Mouse (Mus musculus): ENCODE data around the gene Sgpl1. TPM values are rescaled to one million over a fixed set of nuclear protein-coding genes. Genes with fewer than 3 reads are reported as not detected.

Sgpl1 gene
- 23.9 and 33.9 TPM in 2 replicates for total RNA-seq (2015; ENCODE audit: low replicate concordance)
- total RNA-seq (2017; ENCODE audit: low replicate concordance), result 11.9 and 24.0 TPM in 2 replicates

DNA sequence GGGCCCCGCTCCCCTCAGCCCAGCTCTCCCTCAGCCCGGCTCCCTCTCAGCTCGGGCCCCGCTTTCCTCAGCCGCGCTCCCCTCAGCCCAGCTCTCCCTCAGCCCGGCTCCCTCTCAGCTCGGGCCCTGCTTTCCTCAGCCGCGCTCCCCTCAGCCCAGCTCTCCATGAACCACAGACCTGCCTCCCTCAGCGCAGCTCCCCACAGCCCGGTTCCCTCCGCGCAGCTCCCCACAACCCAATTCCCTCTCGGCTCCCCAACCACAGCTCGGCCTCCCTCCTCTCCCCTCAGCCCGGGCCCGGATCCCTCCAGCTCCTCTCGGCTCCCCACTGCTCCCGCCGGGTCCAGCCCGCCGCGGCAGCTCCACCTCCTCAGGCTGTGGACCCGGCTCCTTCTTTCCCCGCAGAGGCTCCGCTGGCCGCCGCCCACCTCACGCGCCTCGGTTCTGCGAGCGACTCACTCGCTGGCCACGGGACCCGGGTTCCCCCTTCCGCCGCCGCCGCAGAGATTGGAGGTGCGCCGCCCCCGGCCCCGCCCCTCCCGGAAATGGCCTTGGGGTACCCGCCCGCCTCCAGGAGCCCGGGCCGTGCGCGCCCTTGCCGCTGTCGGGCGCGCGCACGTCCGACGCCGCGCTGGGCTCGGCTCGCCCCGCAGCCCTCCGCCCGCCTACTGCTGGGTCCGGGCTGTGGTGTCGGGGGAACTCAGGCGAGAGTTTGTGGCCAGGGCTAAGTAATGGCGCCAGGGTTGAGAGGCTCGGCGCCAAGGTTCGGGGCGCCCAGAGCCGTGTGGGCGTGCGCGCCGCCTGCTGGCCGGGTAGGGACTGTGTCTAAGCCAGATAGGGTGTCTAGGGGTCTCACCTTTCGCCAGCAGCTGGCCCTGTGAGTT is at the start of gene Sgpl1:
Gene Sgpl1 (minus strand): TSS at position 547 of the 884 bp plus-strand sequence.
- peak; percentile 76 for ATAC-seq (replicated peaks; ENCODE audit: low FRiP score, poor library complexity, severe bottlenecking)

DNA sequence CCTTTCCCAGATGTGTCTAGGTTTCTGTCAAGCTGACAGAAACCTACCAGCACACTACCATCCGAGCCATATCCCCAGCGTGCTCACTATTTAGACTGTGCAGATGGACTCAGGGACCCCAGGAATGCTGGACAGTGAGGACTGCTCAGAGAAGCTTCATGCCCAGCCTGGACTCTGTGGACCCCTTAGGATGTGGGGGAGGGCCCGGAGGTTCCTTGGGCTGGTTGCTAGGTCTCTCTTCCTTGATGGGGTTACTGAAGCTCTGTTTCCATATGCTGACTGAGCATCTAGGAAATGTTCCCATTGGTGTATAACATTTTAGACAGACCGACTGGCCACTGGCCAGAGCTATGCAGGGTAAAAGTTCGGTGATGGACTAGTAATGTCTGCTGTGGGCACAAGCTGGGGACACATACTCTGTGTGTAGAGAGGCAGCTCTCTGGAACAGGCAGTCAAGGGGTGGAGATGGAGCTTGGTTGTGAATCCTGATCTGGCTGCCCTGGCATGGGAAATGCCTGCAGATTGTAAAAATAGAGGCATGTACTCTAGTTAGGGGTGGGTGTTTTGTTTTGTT is 48.3 kb upstream of the Sgpl1 start:
- ATAC-seq (replicated peaks; ENCODE audit: low FRiP score, poor library complexity, severe bottlenecking), result no peak

DNA sequence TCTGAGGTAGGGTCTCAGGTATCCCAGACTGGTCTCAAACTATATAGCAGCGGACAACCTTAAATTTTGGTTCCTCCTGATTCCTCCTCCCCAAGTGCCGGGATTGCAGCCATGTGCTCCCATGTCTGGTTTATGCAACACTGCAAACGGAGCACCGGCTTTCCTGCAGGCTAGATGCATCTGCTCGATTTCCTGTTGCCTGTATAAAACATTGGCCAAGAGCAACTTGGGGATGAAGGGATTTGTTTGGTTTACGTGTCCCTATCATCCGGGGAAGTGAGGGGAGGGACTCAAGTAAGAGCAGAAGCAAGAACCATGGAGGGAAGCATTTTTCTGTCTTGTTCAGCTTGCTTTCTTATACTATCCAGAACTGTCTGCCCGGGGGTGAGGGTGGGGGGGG is 47.7 kb upstream of the Sgpl1 start:
- no peak for ATAC-seq (replicated peaks; ENCODE audit: low FRiP score, poor library complexity, severe bottlenecking)

DNA sequence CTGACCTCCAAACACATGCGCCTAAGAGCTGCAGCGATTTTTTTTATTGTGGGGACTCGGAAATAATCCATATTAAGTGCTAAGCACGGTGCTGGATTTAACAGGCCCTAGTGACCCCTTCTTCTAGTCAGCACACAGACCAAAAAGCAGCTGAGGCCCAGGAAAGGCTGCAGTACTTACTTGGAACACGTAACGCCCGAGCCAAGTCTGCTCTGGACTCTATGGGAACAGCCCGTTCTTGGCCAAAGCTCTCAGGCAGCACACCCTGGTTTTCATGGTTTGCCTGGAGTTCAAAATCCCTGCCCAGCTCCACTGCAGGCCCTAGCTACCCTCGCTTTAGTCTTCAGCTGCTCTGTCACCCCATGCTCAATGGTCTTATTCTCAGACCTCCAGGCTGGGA is 47.1 kb upstream of the Sgpl1 start:
- ATAC-seq (replicated peaks; ENCODE audit: low FRiP score, poor library complexity, severe bottlenecking), result no peak

DNA sequence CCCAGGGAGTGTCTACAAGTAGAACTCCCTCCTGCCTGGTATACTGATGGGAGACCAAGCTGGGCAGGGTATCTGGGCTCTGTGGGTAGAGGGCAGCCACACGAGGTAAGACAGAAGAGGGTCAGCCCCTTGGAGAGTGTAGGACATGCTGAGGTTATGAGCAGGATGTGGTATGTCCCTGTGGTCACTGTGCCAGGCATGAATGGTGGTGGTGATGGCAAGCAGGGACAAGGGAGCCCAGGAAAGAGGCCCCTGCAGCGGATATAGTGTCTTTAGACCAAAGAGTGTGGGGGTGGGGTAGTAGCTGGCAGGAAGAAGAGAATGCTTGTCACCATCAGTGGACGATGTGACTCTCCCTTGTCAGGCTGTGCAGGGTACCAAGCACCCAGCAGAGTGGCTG is 40.5 kb upstream of the Sgpl1 start:
- no peak for ATAC-seq (replicated peaks; ENCODE audit: low FRiP score, poor library complexity, severe bottlenecking)

DNA sequence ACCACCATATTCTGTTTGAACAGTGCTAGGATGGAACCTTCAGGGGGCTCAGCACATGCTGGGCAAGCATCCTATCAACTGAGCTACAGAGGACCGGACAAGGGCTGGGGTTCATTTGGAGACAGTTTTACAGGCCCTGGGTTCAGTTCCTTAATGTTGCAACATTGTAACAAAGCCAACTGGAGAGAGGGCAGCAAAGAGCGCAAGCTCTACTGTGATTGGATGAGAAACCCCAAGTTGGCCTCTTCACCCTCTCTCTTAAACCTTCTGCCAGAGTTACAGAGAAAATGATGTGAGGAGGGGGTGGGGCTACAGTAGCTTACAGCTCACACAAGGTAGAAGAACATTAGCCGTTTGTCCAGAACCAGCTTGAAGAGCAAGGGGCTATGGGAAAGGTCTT is 39.5 kb upstream of the Sgpl1 start:
- no peak for ATAC-seq (replicated peaks; ENCODE audit: low FRiP score, poor library complexity, severe bottlenecking)

DNA sequence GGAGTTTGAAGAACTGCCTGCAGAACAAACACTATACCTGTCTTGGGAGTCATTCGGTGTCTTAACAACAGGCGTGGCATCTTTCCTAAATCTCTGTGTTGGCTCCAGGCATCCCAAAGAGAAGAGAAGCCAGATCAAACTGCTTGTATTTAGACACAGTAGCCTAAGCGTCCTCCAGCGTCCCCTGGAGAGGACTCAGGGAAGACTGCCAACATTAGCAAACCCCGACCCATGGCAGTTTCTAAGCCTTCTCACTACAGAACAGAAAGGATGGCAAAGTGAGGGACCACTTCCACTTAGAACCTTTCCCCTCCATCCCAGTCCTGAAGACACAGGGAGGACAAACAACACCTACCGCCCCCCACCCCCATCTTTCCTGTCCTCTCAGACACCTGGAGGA is 32.4 kb upstream of the Sgpl1 start:
- ATAC-seq (replicated peaks; ENCODE audit: low FRiP score, poor library complexity, severe bottlenecking), result no peak

DNA sequence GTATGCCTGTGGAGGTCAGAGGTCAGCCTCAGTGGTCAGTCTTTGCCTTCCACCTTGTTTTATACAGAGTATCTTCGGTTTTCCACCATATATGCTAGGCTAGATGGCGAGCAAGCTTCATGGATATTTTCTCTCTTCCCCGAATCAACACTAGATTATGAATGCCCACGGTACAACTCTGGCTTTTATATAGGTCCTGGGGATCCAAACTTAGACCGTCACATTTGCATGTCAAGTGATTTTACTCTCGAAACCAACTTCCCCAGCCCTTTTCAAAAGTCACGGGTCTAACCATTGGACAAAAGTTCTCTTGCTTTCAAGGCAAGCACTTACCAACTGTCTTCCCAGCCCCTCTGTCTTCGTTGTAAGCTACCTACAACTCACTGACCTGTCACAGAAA is 31.2 kb upstream of the Sgpl1 start:
- ATAC-seq (replicated peaks; ENCODE audit: low FRiP score, poor library complexity, severe bottlenecking), result no peak

DNA sequence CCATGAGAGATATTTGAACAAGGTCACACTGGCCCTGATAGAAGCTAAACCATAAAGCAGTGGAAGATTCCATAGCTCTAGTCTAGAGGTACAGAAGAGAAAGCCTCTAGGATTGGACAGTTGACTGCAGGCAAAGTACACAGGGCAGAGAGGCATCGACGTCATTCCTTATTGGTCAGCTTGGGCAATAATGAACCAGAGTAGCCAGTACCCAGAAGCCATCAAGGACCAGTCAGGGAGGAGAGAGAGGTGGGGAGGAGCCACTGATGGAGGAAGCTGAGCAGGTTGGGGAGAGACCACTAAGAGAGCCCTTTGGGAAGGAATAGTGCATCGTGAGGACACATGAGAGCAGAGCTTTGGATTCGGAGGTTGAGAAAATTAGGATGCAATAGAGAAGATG is 30.2 kb upstream of the Sgpl1 start:
- no peak for ATAC-seq (replicated peaks; ENCODE audit: low FRiP score, poor library complexity, severe bottlenecking)

DNA sequence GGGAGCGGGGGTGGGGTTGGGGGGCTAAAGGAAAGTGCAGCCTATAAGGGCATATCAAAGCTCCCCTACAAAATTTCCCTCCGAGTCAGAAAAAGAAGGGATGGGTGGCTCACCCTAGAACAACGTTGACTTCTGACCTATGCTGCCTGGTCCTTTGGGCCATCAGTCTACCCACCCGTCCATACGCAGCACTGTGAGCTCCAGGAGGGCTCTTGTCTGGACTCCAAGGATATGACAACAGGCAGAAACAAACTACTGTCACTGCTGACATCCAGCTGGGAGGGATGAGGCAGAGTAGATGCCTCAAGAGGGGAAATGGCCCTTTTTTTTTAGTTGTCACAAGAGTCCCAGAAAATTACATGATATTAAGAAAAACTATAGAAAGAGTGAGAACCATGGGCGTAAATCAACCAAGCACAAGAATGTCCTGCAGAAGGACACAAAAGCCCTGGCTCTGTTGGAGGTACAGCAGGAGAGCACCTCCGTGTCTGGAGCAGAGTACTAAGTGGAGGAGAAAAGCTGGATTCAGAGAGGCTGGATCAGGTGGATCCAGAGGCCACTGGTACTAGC is 28.8 kb upstream of the Sgpl1 start:
- no peak for ATAC-seq (replicated peaks; ENCODE audit: low FRiP score, poor library complexity, severe bottlenecking)

DNA sequence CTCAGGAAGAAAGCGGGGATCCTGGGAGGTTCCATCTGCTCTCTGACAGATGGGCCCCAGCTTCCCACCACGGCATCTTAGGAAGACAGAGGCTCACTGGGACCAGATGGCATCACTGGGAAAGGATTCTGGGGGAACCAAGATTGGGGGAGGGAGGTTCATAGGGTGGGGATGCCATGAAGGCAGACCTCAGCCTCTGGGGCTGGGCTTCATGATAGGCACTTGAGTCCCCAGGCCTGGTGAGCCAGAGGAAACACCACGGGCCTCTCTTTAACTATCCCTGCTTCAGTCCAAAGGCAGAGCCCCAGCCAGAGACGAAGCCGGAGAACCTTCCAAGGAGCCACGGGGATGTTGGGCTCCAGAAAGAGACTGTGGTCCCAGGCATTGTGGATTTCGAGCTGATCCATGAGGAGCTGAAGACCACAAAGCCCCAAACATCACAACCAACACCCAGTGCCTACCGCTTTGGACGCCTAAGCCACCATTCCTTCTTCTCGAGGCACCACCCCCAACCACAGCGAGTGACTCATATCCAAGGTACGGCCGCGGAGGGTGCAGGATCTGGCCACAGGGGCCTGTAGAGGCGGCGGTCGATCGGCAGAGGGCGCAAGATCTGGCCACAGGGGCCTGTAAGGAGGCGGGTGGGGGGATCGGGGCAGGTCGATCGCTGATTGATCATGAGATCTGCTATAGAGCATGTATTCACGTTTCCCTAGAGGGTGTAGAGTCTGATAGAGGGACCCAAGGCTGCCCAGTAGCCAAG is 28.1 kb upstream of the Sgpl1 start:
- no peak for ATAC-seq (replicated peaks; ENCODE audit: low FRiP score, poor library complexity, severe bottlenecking)

DNA sequence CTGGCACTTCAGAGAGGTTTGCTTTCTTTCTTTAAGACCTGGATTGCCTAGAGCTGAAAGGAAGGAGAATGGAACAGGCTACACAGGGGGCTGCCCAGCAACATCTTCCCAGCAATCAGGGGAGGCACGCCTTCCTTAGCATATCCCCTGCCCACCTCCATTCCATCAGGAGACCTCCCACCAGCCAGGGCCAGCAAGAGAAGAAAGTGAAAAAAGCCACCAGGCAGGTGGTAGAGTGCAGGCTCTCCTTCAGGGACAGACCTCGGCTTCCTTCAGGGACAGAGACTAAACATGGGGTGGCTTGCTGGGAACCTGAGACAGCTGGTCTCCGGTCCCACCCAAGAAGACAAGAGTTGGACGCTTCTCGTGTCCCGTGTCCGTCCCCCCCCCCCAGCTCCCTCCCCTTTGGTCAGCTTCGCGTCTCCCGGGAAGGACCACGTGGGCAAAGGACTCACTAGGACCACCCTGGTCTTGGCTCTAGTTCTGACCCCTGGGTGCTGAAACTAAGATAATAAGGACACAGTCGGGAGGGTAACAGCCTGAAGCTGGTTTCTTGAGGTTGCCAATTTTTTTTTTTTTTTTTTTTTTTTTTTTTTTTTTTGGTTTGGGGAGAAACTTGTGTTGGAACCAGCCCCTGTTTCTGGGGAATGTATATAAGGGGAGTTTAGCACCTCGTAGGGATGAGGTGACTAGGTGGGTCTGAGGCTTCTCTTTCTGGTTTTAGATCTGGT is 27.4 kb upstream of the Sgpl1 start:
- no peak for ATAC-seq (replicated peaks; ENCODE audit: low FRiP score, poor library complexity, severe bottlenecking)

DNA sequence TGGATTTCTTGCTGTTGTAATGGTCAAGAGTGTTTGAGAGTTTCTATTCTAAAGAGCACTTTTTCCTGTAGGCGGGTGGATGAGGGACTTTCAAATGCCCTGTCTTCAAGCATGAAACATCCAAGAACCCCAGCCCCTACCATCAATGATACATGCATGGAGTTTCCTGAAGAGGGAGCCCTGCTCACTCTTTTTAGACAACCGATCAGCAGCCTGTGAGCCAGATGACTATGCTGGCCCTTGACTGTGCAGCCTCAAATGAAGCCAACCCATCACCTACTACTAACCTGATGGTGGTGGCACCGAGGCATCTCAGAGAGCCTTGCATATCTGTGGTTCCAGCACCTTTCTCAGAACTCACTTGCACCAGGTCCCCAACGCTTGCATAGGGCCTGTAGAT is 25.0 kb upstream of the Sgpl1 start:
- no peak for ATAC-seq (replicated peaks; ENCODE audit: low FRiP score, poor library complexity, severe bottlenecking)

DNA sequence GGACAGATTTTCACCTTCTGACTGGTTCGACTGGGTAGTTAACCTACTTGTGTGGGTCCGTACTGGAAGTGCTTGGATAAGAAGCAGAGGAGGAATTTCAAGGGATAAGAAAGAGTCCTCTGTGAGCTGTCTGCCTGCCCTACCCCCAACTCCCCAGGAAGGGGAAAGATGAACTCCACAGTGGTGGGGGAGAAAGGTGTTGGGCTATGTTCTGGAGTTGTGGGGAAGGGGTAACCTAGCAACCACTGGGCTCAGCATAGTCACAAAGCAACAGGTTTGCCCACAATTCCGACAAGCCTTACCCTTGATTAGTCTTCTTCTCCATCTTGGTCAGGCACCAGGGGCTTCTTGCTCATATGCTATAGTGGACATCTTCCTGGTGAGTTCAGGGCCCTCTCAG is 24.2 kb upstream of the Sgpl1 start, which contains the start of gene Tbata:
Gene Tbata (plus strand): TSS at position 301 of the 400 bp plus-strand sequence.
- ATAC-seq (replicated peaks; ENCODE audit: low FRiP score, poor library complexity, severe bottlenecking), result no peak

DNA sequence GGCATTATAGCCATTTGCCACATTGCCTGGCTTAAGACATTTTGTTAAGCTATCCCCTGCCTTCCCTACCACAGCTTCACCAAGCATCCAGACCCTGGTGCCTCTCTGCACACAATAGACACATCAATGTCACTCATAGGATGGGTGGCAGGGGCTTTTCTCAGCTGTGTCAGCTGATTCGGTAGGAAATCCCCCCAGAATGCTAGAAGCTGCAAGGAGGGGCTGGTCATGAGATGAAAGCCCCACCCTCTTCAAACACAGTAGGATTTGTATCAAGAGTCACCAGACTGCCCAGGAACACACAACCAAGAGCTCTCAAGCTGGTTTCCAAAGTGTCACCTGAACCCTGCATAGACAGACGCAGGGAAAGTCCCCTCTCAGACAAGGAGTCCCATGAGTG is 20.9 kb upstream of the Sgpl1 start:
- ATAC-seq (replicated peaks; ENCODE audit: low FRiP score, poor library complexity, severe bottlenecking), result no peak

DNA sequence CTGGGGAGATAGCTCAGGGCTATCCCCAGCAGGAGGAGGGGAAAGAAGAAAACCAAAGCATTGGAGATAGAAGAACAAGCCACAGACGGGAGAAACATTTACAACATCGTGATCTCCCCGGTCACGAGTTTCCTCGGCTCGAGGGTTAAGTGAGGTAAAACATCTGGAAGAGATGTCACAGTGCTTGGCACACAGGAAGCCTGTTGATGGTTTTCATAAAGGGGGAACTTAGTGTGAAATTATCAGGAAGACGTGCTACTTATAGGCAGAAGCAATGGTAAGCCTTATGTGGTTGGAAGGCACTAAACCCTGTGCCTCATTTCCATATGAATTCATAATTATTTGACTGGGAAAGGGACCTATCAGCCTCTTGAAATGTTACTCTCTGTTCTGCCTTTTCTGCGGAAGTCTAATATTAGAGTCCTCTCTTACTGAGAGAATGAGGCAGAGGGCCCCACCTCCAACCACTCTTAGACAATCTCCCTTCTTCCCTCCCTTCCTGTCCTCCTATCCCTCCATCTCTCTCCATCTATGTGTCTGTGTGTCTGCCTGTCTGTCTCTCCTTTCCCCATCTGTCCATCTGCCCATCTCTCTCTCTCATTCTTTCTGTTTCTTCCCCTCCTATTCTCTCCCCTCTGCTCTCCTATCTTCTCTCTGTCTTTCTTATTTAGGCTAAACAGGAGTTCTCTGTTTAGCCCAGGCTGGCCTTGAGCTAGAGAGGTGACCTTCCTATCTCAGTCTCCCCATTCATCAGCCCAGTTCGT is 20.0 kb upstream of the Sgpl1 start:
- ATAC-seq (replicated peaks; ENCODE audit: low FRiP score, poor library complexity, severe bottlenecking), result no peak

DNA sequence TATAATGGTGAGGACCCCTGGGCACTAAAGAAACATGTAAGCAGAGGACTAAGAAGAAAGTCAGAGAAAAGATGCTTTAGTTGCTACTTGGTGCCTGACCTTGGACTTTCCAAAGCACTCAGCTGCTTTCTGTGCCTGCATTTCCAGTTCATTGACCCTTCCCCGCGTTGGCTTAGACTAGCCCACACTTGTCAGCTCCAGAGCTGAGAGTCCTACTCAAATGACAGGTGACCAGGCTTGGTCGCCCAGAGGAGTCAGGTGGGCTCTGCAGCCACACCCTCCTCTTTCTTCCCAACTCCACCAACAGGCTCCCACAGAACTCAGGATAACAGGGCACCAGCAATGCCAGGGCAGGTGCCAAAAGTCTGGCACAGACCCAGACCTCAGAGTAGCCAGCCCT is 14.9 kb upstream of the Sgpl1 start:
- ATAC-seq (replicated peaks; ENCODE audit: low FRiP score, poor library complexity, severe bottlenecking), result no peak

DNA sequence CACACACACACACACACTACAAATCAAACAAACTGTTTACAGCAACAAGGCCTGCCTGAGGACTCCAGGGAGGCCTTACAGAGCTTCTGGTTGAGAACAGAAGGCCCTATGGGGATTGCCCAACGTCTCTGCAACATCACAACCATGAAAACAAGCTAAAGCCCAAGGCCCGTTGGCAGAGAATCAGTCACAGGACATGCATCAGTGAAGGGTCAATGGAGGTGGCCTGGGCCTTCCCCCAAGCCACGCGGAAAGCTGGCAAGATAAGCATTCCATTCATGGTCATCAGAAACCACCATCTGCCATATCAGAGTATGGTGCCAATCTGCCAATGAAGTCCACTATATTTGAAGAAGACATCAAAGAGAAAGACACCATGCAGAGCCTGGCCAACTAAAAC is 13.2 kb upstream of the Sgpl1 start:
- no peak for ATAC-seq (replicated peaks; ENCODE audit: low FRiP score, poor library complexity, severe bottlenecking)

DNA sequence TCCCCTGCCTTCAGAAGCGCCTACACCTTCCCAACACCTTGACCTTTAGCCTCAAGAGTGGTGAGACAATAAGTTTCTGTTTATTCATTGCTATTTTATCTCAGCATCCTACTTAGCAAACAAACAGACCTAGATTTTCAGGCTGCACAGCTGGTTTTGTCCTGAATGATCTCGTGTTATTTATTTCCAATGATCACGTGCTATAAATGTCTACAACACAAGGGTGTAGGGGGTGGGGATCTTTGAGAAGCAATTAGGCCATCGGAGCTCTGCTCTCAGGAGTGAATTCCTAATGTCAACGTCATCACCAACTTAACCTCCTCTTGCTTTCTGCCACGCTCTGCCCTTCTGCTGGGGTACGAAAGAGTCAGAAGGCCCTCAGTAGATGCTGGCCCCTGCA is 12.6 kb upstream of the Sgpl1 start:
- no peak for ATAC-seq (replicated peaks; ENCODE audit: low FRiP score, poor library complexity, severe bottlenecking)
